Mouse (Mus musculus): ENCODE measurements around the gene Pakap.

Pakap gene

DNA sequence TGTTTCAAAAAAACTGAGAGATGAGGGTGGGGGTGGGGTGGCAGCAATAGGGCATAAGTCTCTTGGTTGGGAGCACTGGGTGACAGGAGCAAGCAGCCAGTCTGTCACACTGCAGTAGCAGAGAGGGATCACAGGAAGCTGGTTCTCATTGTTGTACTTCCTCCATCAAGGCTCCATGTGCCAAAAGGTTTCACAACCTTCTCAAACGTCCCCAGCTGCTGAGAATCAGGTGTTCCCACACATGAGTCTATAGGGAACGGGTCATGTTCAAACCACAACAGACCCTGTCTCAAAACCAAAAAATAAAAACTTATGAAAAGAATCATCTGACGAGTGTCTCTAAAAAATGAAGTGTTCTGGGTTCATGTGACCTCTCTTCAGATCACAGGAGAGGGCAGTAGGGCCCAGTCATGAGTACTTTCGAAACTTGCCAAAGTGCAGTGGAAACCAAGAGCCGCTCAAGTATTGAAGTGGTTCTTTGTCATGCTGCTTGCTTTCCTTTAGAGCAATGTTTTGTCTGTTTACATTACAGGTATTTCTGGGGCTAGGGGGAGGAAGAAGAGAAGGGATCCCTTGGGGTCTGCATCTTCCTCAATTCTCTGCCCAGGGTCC, 362.7 kb downstream of the Pakap start:
- no peak for DNase-seq (ENCODE audit: extremely low read depth, insufficient read length, low spot score)

DNA sequence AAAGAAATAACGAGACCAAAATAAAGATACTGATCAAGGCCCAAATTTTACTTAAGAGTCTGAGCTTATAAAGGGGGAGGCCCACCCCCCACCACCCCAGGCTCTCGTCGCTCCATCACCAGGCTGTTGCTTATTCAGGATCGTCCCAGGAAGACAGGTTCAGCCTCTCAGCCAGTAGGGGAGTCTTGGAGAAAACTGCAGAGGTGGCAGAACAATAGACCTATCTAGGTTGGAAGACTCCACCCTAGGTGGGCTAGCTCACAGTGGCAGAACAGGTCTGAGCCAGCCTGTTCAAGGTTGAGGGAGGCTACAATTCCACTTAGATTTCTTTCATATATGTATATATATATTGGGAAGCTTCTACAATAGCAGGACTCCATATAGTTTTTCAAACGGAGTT, 366.2 kb downstream of the Pakap start:
- DNase-seq (ENCODE audit: extremely low read depth, insufficient read length, low spot score): no peak

DNA sequence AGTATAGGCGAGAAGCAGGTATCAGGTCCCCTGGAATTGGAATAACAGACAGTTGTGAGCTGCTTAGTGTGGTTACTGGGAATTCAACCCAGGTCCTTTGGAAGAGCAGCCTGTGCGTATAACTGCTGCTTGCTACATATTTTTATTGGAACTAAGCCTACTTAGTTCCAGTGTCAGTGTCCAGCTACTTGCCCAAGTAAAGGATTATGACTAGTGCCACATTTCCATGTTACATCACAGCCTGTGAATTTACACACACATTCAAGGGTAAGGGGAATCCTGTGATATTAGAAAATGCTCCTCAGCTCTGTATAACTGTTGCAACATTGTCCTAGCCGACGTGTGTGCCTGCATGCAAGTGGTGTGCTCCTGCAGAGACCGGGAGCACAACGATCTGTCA, 369.3 kb downstream of the Pakap start:
- no peak for DNase-seq (ENCODE audit: extremely low read depth, insufficient read length, low spot score)

DNA sequence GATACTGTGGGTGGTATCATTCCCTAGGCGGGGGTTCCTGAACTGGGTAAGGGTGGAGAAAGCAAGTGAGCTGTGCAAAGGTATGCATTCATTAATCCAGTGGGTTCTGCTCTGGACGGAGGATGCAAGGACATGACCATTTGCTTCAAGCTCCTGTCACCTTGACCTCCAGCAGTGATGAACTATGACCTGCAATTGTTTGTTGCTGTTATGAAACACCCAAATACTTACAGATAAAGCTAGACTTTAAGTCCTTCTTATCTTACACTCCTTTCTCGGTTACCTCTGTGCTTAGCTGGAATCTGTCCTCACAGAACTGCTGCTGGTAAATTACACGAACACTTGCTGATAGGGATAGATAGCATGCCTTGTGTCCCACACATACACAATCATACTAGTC, 372.7 kb downstream of the Pakap start:
- DNase-seq (ENCODE audit: extremely low read depth, insufficient read length, low spot score): no peak

DNA sequence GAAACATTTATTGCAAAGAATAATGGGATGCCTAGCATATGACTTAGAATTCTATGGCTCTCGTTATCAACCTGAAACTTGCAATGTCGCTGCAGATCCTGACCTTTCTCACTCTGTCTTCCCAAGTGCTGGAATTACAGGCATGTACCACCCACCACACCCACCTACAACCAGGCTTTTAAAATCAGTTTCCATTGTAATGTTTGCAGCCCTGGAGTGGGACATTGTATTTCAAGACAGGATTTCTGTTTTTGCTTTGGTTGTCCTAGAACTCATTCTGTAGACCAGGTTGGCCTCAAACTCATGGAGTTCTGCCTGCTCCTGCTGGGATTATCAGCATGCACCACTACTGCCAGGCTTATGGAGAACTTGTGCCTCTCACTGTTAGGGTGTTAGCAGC, 374.9 kb downstream of the Pakap start:
- no peak for DNase-seq (ENCODE audit: extremely low read depth, insufficient read length, low spot score)
